12 mouse cellular contexts compared by ENCODE assay signal in genomic region chr1:133977260-133977659, GRCm38 (mm10). TPM values are rescaled to one million over a fixed set of nuclear protein-coding genes. Genes with fewer than 3 reads are reported as not detected.
A peak's percentile ranks its signal among the peaks of the same experiment; 100 is the strongest.
DNase-seq lines count a peak whose midpoint lies in the region; ATAC-seq and TF ChIP-seq lines count a peak whose summit lies in the region.
"Had no signal": no experiment of that assay in that cellular context is flagged by ENCODE, and none has a peak within 500 bp of the region (broad histone marks: within the 10 kb centered on the region; RNA-seq: fewer than 3 reads in every experiment).

No protein-coding gene starts in this region.

- no peak for DNase-seq in left cerebral cortex, adult 2 months (ENCODE audit: extremely low spot score in 1 of 2, low spot score in 2 of 2)
- no peak for DNase-seq in left cerebral cortex, postnatal 14 days (ENCODE audit: low spot score in 2 of 2)
- peak; percentile 79 to 88 for DNase-seq in cerebellum, adult 18-20 months
- DNase-seq in lung, postnatal 0 days (ENCODE audit: low spot score), result peak; percentile 78
- DNase-seq: liver, postnatal 0 days had no signal

- H3K9me3 ChIP-seq in lung, postnatal 0 days (ENCODE audit: low read length), result no peaks in the 10 kb centered on the region
- H3K9me3 ChIP-seq in hindbrain, embryonic 12.5 days (replicated peaks), result no peaks in the 10 kb centered on the region
- H3K9me3 ChIP-seq: forebrain, embryonic 13.5 days had no signal

- no peak for TF ChIP-seq POLR2A in embryonic fibroblast, embryonic 13.5 days (IDR thresholded peaks at IDR 0.05; ENCODE audit: low read depth, low read length)

- H3K27ac ChIP-seq in left cerebral cortex, adult 2 months, result peak overlapping the region; percentile 37; the same call in 1 of the 2 replicates
- peak overlapping the region; percentile 78 for H3K27ac ChIP-seq in embryonic fibroblast, embryonic 13.5 days (ENCODE audit: insufficient read depth, low read length)
- peak overlapping the region; percentile 65 for H3K27ac ChIP-seq in lung, postnatal 0 days (ENCODE audit: low read length)
- H3K27ac ChIP-seq in hindbrain, embryonic 12.5 days, result no peak overlapping the region
- H3K27ac ChIP-seq: forebrain, embryonic 13.5 days had no signal

- peak overlapping the region; percentile 17; the same call in 1 of the 2 replicates for H3K4me2 ChIP-seq in lung, postnatal 0 days (replicated peaks; ENCODE audit: low read depth, low read length)
- no peak overlapping the region for H3K4me2 ChIP-seq in hindbrain, embryonic 12.5 days (replicated peaks)
- H3K4me2 ChIP-seq: forebrain, embryonic 13.5 days had no signal

- intact Hi-C loops in left cerebral cortex, adult 2 months (cut with DNase I), result loop anchor here (5.0 kb wide), 1 partner anchor 65 kb away; no protein-coding TSS in a partner anchor
- intact Hi-C loops in left cerebral cortex, postnatal 14 days (cut with DNase I), result no loop called here

- peak; percentile 53 for TF ChIP-seq EP300 in lung, postnatal 0 days (IDR thresholded peaks at IDR 0.05)

- ATAC-seq in lung, postnatal 0 days, result peak; percentile 35
- no peak for ATAC-seq in erythroblast, adult 5-6 weeks (replicated peaks; ENCODE audit: low FRiP score, poor library complexity, severe bottlenecking)
- ATAC-seq in megakaryocyte-erythroid progenitor cell, adult 5-6 weeks (replicated peaks; ENCODE audit: low FRiP score, low TSS enrichment, poor library complexity, severe bottlenecking), result no peak
- no peak for ATAC-seq in hindbrain, embryonic 12.5 days (ENCODE audit: low FRiP score)
- ATAC-seq: forebrain, embryonic 13.5 days; inflammation-experienced regulatory T-cells, adult 6 months; liver, postnatal 0 days had no signal

- TF ChIP-seq CTCF in left cerebral cortex, adult 2 months (IDR thresholded peaks at IDR 0.05), result no peak
- no peak for TF ChIP-seq CTCF in embryonic fibroblast, embryonic 13.5 days (IDR thresholded peaks at IDR 0.05; ENCODE audit: borderline replicate concordance, insufficient read depth, low read length)
- TF ChIP-seq CTCF in lung, postnatal 0 days (IDR thresholded peaks at IDR 0.05), result no peak

- H3K27me3 ChIP-seq in lung, postnatal 0 days (replicated peaks; ENCODE audit: insufficient read depth, low read length), result no peaks in the 10 kb centered on the region
- H3K27me3 ChIP-seq in hindbrain, embryonic 12.5 days, result no peaks in the 10 kb centered on the region
- H3K27me3 ChIP-seq: forebrain, embryonic 13.5 days had no signal

- no peak overlapping the region for H3K9ac ChIP-seq in lung, postnatal 0 days (replicated peaks; ENCODE audit: low read depth)
- H3K9ac ChIP-seq in hindbrain, embryonic 12.5 days, result no peak overlapping the region
- H3K9ac ChIP-seq: forebrain, embryonic 13.5 days; liver, postnatal 0 days had no signal

- H3K4me1 ChIP-seq in embryonic fibroblast, embryonic 13.5 days (ENCODE audit: control insufficient read depth, insufficient read depth, low read length), result peaks cover 17% of the 10 kb centered on the region
- peaks cover 5% of the 10 kb centered on the region; the same call in 1 of the 2 replicates for H3K4me1 ChIP-seq in lung, postnatal 0 days (ENCODE audit: insufficient read depth, low read depth, low read length)
- peaks cover 10% of the 10 kb centered on the region; the same call in 1 of the 2 replicates for H3K4me1 ChIP-seq in hindbrain, embryonic 12.5 days

- WGBS in lung, postnatal 0 days, result 52% methylated on average over 7 of the region's 7 CpGs
- WGBS in hindbrain, embryonic 12.5 days, result 90% methylated on average over 7 of the region's 7 CpGs

- no peaks in the 10 kb centered on the region for H3K36me3 ChIP-seq in lung, postnatal 0 days (ENCODE audit: insufficient read depth, low read length)
- no peaks in the 10 kb centered on the region for H3K36me3 ChIP-seq in hindbrain, embryonic 12.5 days

- H3K4me3 ChIP-seq in left cerebral cortex, adult 2 months, result no peak overlapping the region
- no peak overlapping the region for H3K4me3 ChIP-seq in embryonic fibroblast, embryonic 13.5 days (ENCODE audit: insufficient read depth, low read length)
- no peak overlapping the region for H3K4me3 ChIP-seq in lung, postnatal 0 days (ENCODE audit: low read depth, low read length)
- H3K4me3 ChIP-seq in hindbrain, embryonic 12.5 days, result no peak overlapping the region
- H3K4me3 ChIP-seq: forebrain, embryonic 13.5 days had no signal

RNA-seq across cellular contexts. Expression of gene Prelp, which starts 56.0 kb away (rescaled TPM):
- total RNA-seq in left cerebral cortex, adult 2 months (2021), result 10 to 100 TPM; 10.8 to 11.6 TPM
- total RNA-seq in left cerebral cortex, postnatal 14 days (2021), result 1 to 10 TPM; 4.2 to 5.7 TPM
- 28.4 and 42.1 TPM in 2 replicates for polyA plus RNA-seq in embryonic fibroblast, embryonic 13.5 days (2011; ENCODE audit: insufficient read length, low read depth, missing spikeins)
- polyA plus RNA-seq in lung, postnatal 0 days (2015; fragmentation: Nextera tagmentation; extraction: Ambion mirVana), result 6.4 and 7.1 TPM in 2 replicates
- total RNA-seq in erythroblast, adult 5-6 weeks (2015; ENCODE audit: low replicate concordance), result 6.7 TPM in 1 of 2 replicates, not detected in the other
- total RNA-seq in erythroblast, adult 5-6 weeks (2017; ENCODE audit: low replicate concordance), result not detected in 2 replicates
- 0.20 TPM in 1 of 2 replicates, not detected in the other for total RNA-seq in megakaryocyte-erythroid progenitor cell, adult 5-6 weeks (2014; fragmentation: Nextera tagmentation)
- not detected in 2 replicates for total RNA-seq in megakaryocyte-erythroid progenitor cell, adult 5-6 weeks (2017)
- polyA plus RNA-seq in hindbrain, embryonic 12.5 days (2016; fragmentation: Nextera tagmentation; extraction: Ambion mirVana), result 7.2 and 10.5 TPM in 2 replicates
- total RNA-seq: MEL had no signal
- polyA plus RNA-seq: inflammation-experienced regulatory T-cells, adult 6 months had no signal

RNA-seq across cellular contexts. Expression of gene Fmod, which starts 59.8 kb away (rescaled TPM):
- total RNA-seq in left cerebral cortex, adult 2 months (2021), result 10 to 100 TPM; 15.8 to 23.8 TPM
- 10 to 100 TPM; 16.8 to 21.8 TPM for total RNA-seq in left cerebral cortex, postnatal 14 days (2021)
- polyA plus RNA-seq in embryonic fibroblast, embryonic 13.5 days (2011; ENCODE audit: insufficient read length, low read depth, missing spikeins), result 35.4 and 74.2 TPM in 2 replicates
- 9.7 and 10.0 TPM in 2 replicates for polyA plus RNA-seq in lung, postnatal 0 days (2015; fragmentation: Nextera tagmentation; extraction: Ambion mirVana)
- total RNA-seq in erythroblast, adult 5-6 weeks (2015; ENCODE audit: low replicate concordance), result not detected in 2 replicates
- not detected in 2 replicates for total RNA-seq in erythroblast, adult 5-6 weeks (2017; ENCODE audit: low replicate concordance)
- not detected in 2 replicates for total RNA-seq in megakaryocyte-erythroid progenitor cell, adult 5-6 weeks (2014; fragmentation: Nextera tagmentation)
- not detected in 2 replicates for total RNA-seq in megakaryocyte-erythroid progenitor cell, adult 5-6 weeks (2017)
- polyA plus RNA-seq in hindbrain, embryonic 12.5 days (2016; fragmentation: Nextera tagmentation; extraction: Ambion mirVana), result 12.7 and 19.8 TPM in 2 replicates
- total RNA-seq: MEL had no signal
- polyA plus RNA-seq: inflammation-experienced regulatory T-cells, adult 6 months had no signal

Comparison
In these comparisons a context has a peak if more than half of its experiments do, and no peak if none do; other contexts are left out.
1. DNase-seq: peak in cerebellum, adult 18-20 months (2 of 2) and lung, postnatal 0 days (single experiment); none in left cerebral cortex, adult 2 months (0 of 2) and left cerebral cortex, postnatal 14 days (0 of 2).
2. RNA of gene Fmod, which starts 59.8 kb away (total RNA-seq): 15.8 to 23.8 TPM in left cerebral cortex, adult 2 months and 16.8 to 21.8 TPM in left cerebral cortex, postnatal 14 days; not detected in megakaryocyte-erythroid progenitor cell, adult 5-6 weeks and not detected in erythroblast, adult 5-6 weeks; every median in the first group is over 10 times any median in the second.